Mouse (Mus musculus) right cerebral cortex, postnatal 36 days (tissue): ENCODE measurements at regions not wholly inside any gene's neighbourhood (a gene's known extent, or its start where the extent isn't known, plus 50 kb on each side); places are given as distances from the start of the nearest gene placed in this dataset.

Experiments
- DNase-seq, 2 experiments: peaks; one replicate each; pipeline ENCODE4 v3.0.0; 2022; ENCODE audit warnings: low spot score in 2 of 2, mixed read lengths in 1 of 2

DNA sequence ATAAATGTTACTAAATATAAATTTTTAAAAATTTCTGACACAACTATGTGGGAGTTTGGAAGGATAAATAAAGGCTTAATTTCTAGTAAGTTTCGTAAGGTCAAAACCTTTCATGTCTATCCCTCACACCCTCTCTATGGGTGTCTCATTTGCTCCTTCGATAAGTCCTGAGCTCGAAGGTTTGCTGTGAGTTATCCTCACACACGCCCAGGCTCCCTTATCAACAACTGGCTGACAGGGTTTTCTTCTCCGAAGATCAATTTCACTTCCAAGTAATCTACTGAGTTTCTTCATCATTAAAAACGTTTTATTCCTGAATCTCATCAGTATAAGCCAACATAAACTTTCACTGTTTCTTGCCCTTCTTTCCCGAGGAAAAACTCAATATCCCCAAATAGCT, 416.0 kb upstream of the Nudt12 start:
- no peak for DNase-seq

DNA sequence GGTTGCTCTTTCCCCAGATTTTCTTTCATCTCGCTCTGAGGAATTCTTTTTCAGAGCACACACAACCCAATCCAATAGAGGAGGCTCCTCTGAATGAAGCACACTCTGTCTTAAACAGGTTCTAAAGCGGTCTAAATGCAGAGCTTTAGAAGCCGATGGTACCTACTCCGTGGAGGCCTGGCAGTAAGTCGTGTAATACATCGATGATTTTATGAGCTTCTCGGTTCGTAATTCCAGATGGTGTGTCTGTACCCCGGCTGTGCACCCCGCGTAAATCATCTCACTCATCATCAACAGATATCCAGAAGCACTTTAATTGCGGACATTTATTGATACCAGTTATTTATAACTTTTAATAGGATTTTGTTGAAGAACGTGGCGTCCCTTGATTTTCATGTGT, 408.3 kb upstream of the Nudt12 start:
- DNase-seq, result no peak

GRCm38 (mm10) chr17:59409315-59409714, 396.1 kb upstream of the Nudt12 start:
- no peak for DNase-seq

GRCm38 (mm10) chr17:59404525-59404924, 391.4 kb upstream of the Nudt12 start:
- DNase-seq, result no peak

DNA sequence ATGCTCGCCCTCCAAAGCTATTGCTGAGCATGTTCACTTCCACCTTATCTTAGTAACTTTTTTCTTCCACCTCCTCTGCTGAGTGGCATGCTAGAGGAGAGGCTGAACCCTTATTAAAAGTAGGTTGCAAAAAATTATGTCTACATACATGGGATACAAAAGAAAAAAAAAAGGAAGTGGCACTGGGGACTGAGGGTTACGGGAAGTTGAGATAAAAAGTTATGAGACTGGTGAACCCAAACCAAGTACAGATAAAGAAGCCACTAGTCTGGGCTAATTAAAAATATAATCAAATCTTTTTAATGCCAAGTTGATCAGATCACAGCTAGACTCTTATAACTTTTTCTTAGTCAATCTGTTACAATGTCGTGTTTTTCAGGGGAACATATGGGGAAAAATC, 384.2 kb upstream of the Nudt12 start:
- no peak for DNase-seq

- no peak for DNase-seq
Measured at GRCm38 (mm10) chr17:59383107-59383438, 369.9 kb upstream of the Nudt12 start.

DNA sequence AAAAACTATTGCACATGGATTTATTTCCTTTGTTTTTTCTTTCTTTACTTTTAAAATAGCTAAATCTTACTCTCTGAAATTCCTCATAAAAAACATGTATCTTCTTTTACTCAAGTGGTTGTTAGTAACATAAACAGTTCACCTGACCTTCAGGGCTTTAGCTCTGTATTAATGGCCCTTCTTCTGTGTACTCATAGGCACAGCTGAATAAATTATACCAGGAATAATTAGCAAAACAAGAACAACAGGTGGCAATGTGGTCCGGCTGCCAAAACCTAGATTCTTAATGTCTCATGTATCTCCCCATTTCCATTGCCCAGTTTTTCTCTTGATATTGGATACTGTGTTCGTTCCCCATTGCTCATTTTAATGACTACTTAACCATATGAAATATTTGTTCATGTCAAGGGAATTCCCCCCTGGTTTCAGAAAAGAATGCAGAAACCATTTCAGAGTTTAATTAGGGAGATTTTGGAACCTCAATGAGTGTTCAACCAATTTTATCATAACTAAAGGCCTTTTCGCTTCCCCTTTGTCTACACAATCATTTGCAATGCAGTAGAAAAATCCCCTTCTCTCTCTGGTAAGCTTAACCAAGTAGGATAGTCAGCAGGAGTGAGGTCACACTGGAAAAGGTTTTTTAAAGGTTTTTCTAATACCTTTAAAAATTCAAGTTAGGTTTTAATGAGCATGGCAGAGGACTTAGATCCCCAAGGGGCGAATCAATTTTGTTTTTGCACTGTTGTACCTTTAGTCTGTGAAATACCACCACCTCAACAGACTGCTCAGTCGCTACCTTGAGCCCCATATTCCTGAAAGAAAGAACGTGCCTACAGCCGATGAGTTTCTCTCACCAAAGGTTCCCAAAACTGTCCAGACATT, 369.3 kb upstream of the Nudt12 start:
- no peak for DNase-seq

DNA sequence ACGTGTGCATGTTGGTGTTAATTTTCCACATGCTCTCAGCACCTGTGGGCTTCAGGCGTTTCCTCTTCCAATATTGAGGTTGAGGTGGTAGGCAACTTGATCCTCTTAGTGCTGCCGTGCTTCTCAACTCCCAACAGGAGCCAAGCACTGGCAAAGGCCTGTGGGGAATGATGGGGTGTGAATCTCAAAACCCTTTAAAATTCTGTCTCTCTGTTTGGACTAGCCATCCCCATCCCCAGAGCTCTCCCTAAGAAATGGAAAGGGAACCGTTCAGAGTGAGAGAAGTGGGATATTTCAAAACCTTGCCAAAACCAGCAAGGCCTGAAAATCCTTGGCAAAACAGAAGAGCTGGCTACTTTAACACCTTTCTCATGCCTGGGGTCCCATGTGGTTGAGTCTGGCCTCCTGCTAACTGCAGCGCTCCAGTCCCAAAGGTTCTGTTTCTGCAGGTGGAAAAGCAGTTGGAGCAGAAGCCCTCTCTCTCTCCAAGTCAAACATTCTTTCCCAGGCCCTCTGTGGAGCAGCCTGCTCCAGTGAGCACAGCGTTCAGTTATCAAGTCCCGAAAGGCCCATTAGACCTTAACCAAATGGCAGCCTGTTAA, 360.4 kb upstream of the Nudt12 start:
- no peak for DNase-seq

DNA sequence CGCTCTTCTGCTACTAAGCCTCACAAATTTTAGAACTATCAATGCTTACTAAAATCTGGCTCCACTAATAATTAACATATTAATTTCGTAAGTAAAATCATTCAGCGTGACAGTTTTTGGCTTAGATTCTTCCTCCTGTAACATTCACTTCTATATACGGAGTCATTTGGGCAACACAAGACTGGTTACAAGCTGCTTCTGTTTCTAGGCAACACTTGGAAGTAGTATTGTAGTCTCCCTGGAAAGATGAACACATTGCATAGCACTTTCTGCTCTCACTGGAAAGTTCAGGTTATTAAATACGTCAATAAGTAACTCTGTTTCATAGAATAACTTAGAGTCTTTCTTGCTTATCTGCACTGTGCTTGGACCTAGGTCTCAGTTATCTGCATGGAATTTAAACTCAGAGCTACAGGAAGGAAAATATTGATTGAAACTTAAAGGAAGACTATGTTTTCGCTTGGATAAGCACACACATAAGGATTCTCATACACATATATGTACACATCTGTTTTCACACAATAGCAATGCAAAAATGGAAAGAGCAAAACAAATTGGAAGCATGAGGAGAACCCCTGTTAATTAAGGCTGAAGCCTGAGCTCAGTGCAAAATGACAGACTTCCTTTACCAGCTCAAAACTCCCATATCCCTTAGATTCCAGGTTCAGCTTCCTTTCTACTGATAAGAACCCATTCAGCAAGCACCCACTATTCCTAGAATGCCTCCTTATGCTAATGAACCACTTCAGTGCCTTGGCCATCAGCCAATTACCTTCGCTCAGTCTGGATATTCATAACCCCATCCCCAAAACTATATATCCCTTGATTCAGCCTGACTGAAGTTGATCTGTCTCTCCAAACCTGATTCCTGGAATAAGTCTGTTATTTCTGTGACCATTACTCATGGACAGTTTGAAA, 356.7 kb upstream of the Nudt12 start:
- DNase-seq, result no peak

- DNase-seq, result no peak
Measured at GRCm38 (mm10) chr17:59365340-59365739, 352.2 kb upstream of the Nudt12 start.

GRCm38 (mm10) chr17:59362110-59362509, 348.9 kb upstream of the Nudt12 start:
- DNase-seq, result no peak

GRCm38 (mm10) chr17:59361119-59361518, 347.9 kb upstream of the Nudt12 start:
- no peak for DNase-seq

DNA sequence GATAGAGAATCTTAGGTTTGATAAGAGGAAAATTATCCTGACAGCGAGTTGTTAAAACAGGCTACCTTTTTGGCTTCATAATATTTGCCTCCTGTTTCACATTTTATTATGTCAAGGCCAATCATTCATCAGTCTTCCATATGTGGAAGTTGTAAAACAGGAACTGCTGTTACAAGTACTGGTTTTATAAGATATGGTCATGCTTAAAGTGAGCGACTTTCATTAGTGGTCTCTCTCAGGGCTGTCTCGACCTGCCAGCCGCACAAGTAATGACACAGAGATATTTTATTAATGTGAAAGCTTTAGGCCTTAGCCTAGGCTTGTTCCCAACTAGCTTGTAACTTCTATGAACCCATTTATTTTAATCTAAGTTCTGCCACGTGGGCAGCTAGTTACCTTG, 346.3 kb upstream of the Nudt12 start:
- DNase-seq, result no peak

DNA sequence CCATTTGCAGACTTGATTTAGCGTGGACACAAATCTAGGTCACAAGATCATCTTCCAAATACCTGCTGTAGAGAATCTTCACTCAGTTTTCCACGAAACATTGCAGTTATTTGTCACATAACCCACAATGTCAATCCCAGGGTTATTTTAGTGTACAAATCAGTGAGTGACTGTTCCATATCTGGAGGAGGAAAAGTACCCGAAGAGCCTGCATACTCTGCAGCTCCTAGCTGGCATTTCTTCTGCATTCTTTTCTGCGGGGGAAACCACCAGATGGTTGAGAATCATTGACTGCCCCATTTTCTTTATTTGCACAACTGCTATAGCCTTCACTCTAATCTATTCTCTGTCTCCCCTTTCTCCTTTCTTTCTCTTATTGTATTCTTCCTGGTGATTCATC, 332.4 kb upstream of the Nudt12 start:
- peak in 1 of 2 experiments; percentile 18 for DNase-seq

- DNase-seq, result no peak
Measured at GRCm38 (mm10) chr17:59297939-59298338, 284.8 kb upstream of the Nudt12 start.

DNA sequence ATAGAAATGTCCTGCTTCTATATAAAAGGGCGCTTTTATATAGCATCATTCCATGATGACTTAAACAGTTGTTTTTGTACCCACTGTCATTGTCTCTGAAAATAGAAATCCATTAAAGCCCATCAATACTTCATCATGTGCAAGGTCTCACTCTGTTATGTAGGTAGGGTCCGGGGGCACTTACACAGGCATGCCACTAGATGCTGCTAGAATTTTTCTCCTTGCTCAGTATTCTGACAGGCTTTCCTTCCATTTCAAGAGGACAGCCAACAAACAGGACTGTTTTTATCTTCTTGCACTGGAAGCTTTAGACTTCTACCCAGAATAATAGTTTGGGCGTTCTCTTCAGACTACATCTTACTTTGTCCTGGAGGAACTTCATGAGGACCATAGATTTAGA, 268.2 kb upstream of the Nudt12 start:
- DNase-seq, result peak; percentile 1 to 22

GRCm38 (mm10) chr17:59279811-59280210, 266.6 kb upstream of the Nudt12 start:
- DNase-seq, result no peak

DNA sequence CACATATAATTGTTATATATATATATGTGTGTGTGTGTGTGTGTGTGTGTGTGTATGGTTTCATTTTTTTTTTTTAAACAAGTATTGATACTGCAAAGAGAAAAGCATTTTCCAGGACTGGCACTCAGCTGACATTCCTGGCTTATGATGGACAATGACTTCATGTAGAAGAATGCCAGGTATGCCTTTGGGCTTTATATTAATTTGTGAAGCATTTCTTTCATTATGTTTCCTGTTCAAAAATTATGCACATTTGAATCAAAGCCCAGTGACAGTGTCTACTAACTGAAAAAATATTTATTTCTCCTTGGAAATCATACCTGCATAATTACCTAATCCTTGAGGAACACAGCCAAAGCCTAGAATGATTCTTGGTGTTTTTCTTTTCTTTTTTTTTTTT, 256.4 kb upstream of the Nudt12 start:
- DNase-seq, result no peak

GRCm38 (mm10) chr17:59249000-59249399, 235.8 kb upstream of the Nudt12 start:
- no peak for DNase-seq

- no peak for DNase-seq
Measured at GRCm38 (mm10) chr17:59232251-59232650, 219.1 kb upstream of the Nudt12 start.
